Mouse (Mus musculus): ENCODE results near the gene Nudt15. TPM values are rescaled to one million over a fixed set of nuclear protein-coding genes. Genes with fewer than 3 reads are reported as not detected.

Gene Nudt15
- total RNA-seq, 1 experiment from 2014 or later, result 6.9 TPM

DNA sequence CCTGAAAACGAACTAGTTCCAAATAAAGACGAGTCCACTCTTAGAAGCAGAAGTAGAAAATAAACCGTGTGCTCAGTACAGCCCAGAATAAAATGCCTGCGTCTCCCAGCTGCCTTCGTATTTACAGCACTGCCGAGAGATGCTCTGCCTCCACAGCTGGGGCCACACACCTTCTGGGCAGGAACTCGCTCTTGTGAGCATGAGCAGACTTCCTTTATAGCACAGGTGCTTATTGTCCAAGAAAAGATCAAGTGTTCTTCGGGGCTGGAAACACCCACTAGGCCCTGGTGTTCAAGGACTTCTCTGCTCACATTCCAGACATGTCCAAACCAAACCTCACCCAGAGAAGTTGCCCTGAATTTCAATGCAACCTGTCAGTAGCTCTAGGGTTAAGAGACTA, 77.4 kb downstream of the Nudt15 start:
- DNase-seq, result no peak

DNA sequence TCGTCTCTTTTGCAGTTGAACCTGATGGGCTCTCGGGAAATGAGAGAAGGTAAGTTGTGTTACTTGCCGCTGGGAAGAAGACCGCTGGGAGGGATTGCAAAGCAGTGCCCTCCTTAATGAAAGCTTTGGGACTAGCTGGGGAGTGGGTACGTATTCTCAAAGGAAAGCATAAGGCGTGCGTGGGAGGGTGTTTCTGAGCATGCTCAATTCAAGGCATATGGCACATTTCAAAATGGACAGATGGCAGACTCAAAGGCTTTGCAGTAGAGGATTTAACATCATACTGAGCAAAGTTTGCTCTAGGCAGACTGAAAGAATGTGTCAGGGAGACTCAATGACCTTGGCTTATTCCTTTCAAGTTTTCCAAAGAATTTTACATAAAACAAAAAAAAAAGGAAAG, 78.5 kb downstream of the Nudt15 start:
- DNase-seq, result no peak

Other genes with a start within 250 kb of the Nudt15 start
- gene Rb1, start 222.4 kb downstream of the Nudt15 start, total RNA-seq (2021), result 19.8 and 21.3 TPM in 2 replicates
- 881 and 1,010 TPM in 2 replicates for gene Itm2b, start 163.0 kb downstream of the Nudt15 start, total RNA-seq (2021)
- 26.0 and 28.0 TPM in 2 replicates for gene Med4, start 38.2 kb downstream of the Nudt15 start, total RNA-seq (2021)
- gene Sucla2, start 22.9 kb downstream of the Nudt15 start, total RNA-seq (2021), result 291 and 342 TPM in 2 replicates
- not detected in 2 replicates for gene Gm21750, start 113.0 kb upstream of the Nudt15 start, total RNA-seq (2021)